Mouse (Mus musculus): ENCODE measurements around the gene Ppil4. TPM values are rescaled to one million over a fixed set of nuclear protein-coding genes. Genes with fewer than 3 reads are reported as not detected.
A peak's percentile ranks its signal among the peaks of the same experiment; 100 is the strongest.

The Ppil4 gene
- polyA plus RNA-seq, 1 experiment from 2014 or later, result 30.9 TPM

- peak overlapping the region; percentile 52 for H3K4me3 ChIP-seq
- H3K27ac ChIP-seq, result peak overlapping the region; percentile 63; the same call in 1 of the 2 replicates
- H3K36me3 ChIP-seq, result no peaks in the 10 kb centered on the region
- peaks cover 38% of the 10 kb centered on the region for H3K27me3 ChIP-seq (ENCODE audit: insufficient read depth, poor library complexity, severe bottlenecking)
- H3K4me1 ChIP-seq (replicated peaks), result peaks cover 11% of the 10 kb centered on the region
- H3K9me3 ChIP-seq, result no peaks in the 10 kb centered on the region
- 23% methylated on average over 21 of the region's 21 CpGs for WGBS
- peak; percentile 22 for DNase-seq (ENCODE audit: low spot score)
These were observed 75.0 kb downstream of the Ppil4 start for GRCm38 (mm10) chr10:7867666-7868030.

GRCm38 (mm10) chr10:7869746-7870145, 77.1 kb downstream of the Ppil4 start:
- peaks cover 11% of the 10 kb centered on the region for H3K4me1 ChIP-seq (replicated peaks)
- no peaks in the 10 kb centered on the region for H3K36me3 ChIP-seq
- no peaks in the 10 kb centered on the region for H3K9me3 ChIP-seq
- no peak overlapping the region for H3K4me3 ChIP-seq
- H3K27me3 ChIP-seq (ENCODE audit: insufficient read depth, poor library complexity, severe bottlenecking), result peaks cover 38% of the 10 kb centered on the region
- no peak overlapping the region for H3K27ac ChIP-seq
- DNase-seq (ENCODE audit: low spot score), result no peak
- 66% methylated on average over 8 of the region's 8 CpGs for WGBS

- peaks cover 11% of the 10 kb centered on the region for H3K4me1 ChIP-seq (replicated peaks)
- H3K36me3 ChIP-seq, result no peaks in the 10 kb centered on the region
- H3K9me3 ChIP-seq, result no peaks in the 10 kb centered on the region
- H3K27me3 ChIP-seq (ENCODE audit: insufficient read depth, poor library complexity, severe bottlenecking), result peaks cover 38% of the 10 kb centered on the region
- 75% methylated on average over 11 of the region's 11 CpGs for WGBS
- peak; percentile 38 for DNase-seq (ENCODE audit: low spot score)
- H3K4me3 ChIP-seq, result no peak overlapping the region
- no peak overlapping the region for H3K27ac ChIP-seq
These were observed 78.1 kb downstream of the Ppil4 start for GRCm38 (mm10) chr10:7870571-7871315.

GRCm38 (mm10) chr10:7871381-7872020, 78.8 kb downstream of the Ppil4 start:
- Histone ChIP-seq H3K9me3 (no peaks in the 10 kb centered on the region), H3K36me3 (no peaks in the 10 kb centered on the region), H3K4me3 (no peak overlapping the region), H3K4me1 (replicated peaks) (peaks cover 11% of the 10 kb centered on the region), H3K27me3 (ENCODE audit: insufficient read depth, poor library complexity, severe bottlenecking) (peaks cover 33% of the 10 kb centered on the region), H3K27ac (no peak overlapping the region)
- 80% methylated on average over 5 of the region's 5 CpGs for WGBS
- no peak for DNase-seq (ENCODE audit: low spot score)

Other genes starting within 250 kb of the Ppil4 start
- gene Lrp11, start 203.1 kb upstream of the Ppil4 start, polyA plus RNA-seq (2016; fragmentation: Nextera tagmentation; extraction: Ambion mirVana), result 8.6 and 8.9 TPM in 2 replicates
- 66.4 and 85.0 TPM in 2 replicates for gene Nup43, start 125.4 kb upstream of the Ppil4 start, polyA plus RNA-seq (2016; fragmentation: Nextera tagmentation; extraction: Ambion mirVana)
- 133 and 144 TPM in 2 replicates for gene Pcmt1, start 111.8 kb upstream of the Ppil4 start, polyA plus RNA-seq (2016; fragmentation: Nextera tagmentation; extraction: Ambion mirVana)
- 8.5 and 9.0 TPM in 2 replicates for gene Lats1, start 111.7 kb upstream of the Ppil4 start, polyA plus RNA-seq (2016; fragmentation: Nextera tagmentation; extraction: Ambion mirVana)
- 55.0 and 63.2 TPM in 2 replicates for gene Katna1, start 66.9 kb upstream of the Ppil4 start, polyA plus RNA-seq (2016; fragmentation: Nextera tagmentation; extraction: Ambion mirVana)
- 50.9 and 56.0 TPM in 2 replicates for gene Ginm1, start 67 bp upstream of the Ppil4 start, polyA plus RNA-seq (2016; fragmentation: Nextera tagmentation; extraction: Ambion mirVana)
- gene Zc3h12d, start 39.6 kb downstream of the Ppil4 start, polyA plus RNA-seq (2016; fragmentation: Nextera tagmentation; extraction: Ambion mirVana), result 0.10 and 0.12 TPM in 2 replicates
- 12.1 and 16.7 TPM in 2 replicates for gene Tab2, start 163.3 kb downstream of the Ppil4 start, polyA plus RNA-seq (2016; fragmentation: Nextera tagmentation; extraction: Ambion mirVana)

All from hindbrain, embryonic 10.5 days (tissue).